Mouse (Mus musculus): ENCODE data around the gene Borcs8.

DNA sequence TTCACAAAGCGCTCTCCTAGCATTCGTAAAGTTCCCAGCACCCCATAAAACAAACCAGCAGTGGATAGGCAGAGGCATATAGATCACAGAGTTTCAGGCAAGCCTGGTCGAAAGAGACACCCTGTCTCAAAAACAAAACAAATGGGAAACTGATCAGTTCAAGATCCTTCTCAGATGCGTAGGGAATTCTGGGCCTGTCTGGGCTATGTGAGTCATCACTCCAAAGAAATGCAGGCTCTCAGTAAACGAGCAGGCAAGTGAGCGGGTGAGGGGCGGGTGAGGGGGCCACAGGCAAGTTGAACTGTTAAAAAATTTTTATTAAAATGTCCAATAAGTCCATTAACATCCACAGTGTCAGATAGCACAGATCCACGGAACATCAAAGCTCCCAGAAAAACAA lies 46.5 kb upstream of the Borcs8 start:
- TF ChIP-seq GATA1 (IDR thresholded peaks at IDR 0.05; ENCODE audit: low read length) (no peak), TAL1 (IDR thresholded peaks at IDR 0.05; ENCODE audit: low read length) (no peak)
